Mouse (Mus musculus) neural tube, embryonic 11.5 days (tissue): Measurements from ENCODE around the gene Dnah14. TPM values are rescaled to one million over a fixed set of nuclear protein-coding genes. Genes with fewer than 3 reads are reported as not detected.

Source experiments
- ATAC-seq: fragments of 200-750 bp; cut with Nextera tagmentation; 2 replicates; pipeline ENCODE4 v1.8.0; 2017; ENCODE audit warnings: moderate number of reproducible peaks, mild to moderate bottlenecking, moderate TSS enrichment, moderate library complexity; ENCODE audit not compliant: insufficient read depth, low FRiP score, low TSS enrichment
- DNase-seq: peaks from one replicate; pipeline ENCODE4 v3.0.0-alpha.2; 2015; ENCODE audit warnings: low spot score
- H3K27ac ChIP-seq: fragments of 300-500 bp; sonication (generic); 2 replicates; pipeline ENCODE4 v1.5.1; 2014; ENCODE audit warnings: low read depth, mild to moderate bottlenecking, low read length
- H3K27me3 ChIP-seq: fragments of 300-500 bp; sonication (generic); 2 replicates; pipeline ENCODE4 v1.6.1; 2014; ENCODE audit warnings: mild to moderate bottlenecking, low read length, mixed read lengths; ENCODE audit not compliant: control insufficient read depth, insufficient read depth
- H3K36me3 ChIP-seq: fragments of 300-500 bp; sonication (generic); 2 replicates; pipeline ENCODE4 v1.6.1; 2014; ENCODE audit warnings: mild to moderate bottlenecking, low read length, moderate library complexity, mixed read lengths; ENCODE audit not compliant: control insufficient read depth, insufficient read depth
- H3K4me1 ChIP-seq: fragments of 300-500 bp; sonication (generic); 2 replicates; pipeline ENCODE4 v1.6.1; 2014; ENCODE audit warnings: low read length, mixed read lengths; ENCODE audit not compliant: control insufficient read depth, insufficient read depth
- H3K4me2 ChIP-seq: fragments of 300-500 bp; sonication (generic); 2 replicates; pipeline ENCODE4 v1.6.1; 2014; ENCODE audit warnings: low read depth, mild to moderate bottlenecking, moderate library complexity
- H3K4me3 ChIP-seq: fragments of 300-500 bp; sonication (generic); 2 replicates; pipeline ENCODE4 v1.5.1; 2014; ENCODE audit warnings: low read depth, low read length
- H3K9ac ChIP-seq: fragments of 300-500 bp; sonication (generic); 2 replicates; pipeline ENCODE4 v1.6.1; 2014; ENCODE audit warnings: mild to moderate bottlenecking, low read length
- H3K9me3 ChIP-seq: fragments of 300-500 bp; sonication (generic); 2 replicates; pipeline ENCODE4 v1.6.1; 2016; ENCODE audit warnings: low read length; ENCODE audit not compliant: control insufficient read depth
- WGBS: fragments of 180-500 bp; shearing (Covaris S2); extraction: QIAGEN DNeasy Blood & Tissue Kit; methylation state at CpG from one replicate; pipeline ENCODE4 v1.1.7; 2014; 5-methylcytosine and 5-hydroxymethylcytosine counted together
- polyA plus RNA-seq: library from polyadenylated mRNA; unstranded; fragments of >200 nt; fragmentation: Nextera tagmentation; extraction: Ambion mirVana; gene quantifications from 2 replicates; pipeline ENCODE4 v1.2.1, GENCODE M21; 2014

Dnah14 gene
- polyA plus RNA-seq, 1 experiment from 2014 or later, result 2.1 TPM

GRCm38 (mm10) chr1:181628276-181628675, 51.9 kb downstream of the Dnah14 start:
- no peaks in the 10 kb centered on the region for H3K36me3 ChIP-seq

DNA sequence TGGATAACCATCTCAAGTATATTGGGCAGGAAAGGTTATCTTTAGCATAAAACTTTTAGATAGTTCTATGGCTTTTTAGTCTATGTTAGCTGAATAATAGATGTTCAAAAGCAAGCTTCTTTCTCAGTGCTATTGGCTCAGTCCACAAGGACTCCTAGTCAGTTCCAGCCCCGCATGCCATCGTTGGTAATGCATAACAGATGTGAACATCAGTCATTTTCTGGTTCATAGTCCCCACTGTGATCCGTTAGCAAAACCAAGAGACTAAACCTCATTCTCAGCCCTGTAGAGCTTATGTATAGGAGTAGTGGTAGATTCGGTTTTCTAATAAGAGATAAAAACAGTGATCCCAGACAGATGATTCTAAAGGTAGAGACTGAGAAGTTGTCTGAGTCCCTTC, 55.0 kb downstream of the Dnah14 start:
- no peaks in the 10 kb centered on the region for H3K36me3 ChIP-seq
- DNase-seq (no peak), ATAC-seq (no peak)
- H3K9ac ChIP-seq, result no peak overlapping the region
- H3K27ac ChIP-seq, result no peak overlapping the region
- H3K4me3 ChIP-seq, result no peak overlapping the region
- no peak overlapping the region for H3K4me2 ChIP-seq
- no peaks in the 10 kb centered on the region for H3K9me3 ChIP-seq
- no peaks in the 10 kb centered on the region for H3K4me1 ChIP-seq
- WGBS, result 59% methylated on average over 4 of the region's 4 CpGs
- H3K27me3 ChIP-seq, result no peaks in the 10 kb centered on the region

More at GRCm38 (mm10) chr1:181628276-181628675, 51.9 kb downstream of the Dnah14 start:
- H3K4me1 ChIP-seq, result no peaks in the 10 kb centered on the region
- H3K9ac ChIP-seq, result no peak overlapping the region
- no peaks in the 10 kb centered on the region for H3K27me3 ChIP-seq
- H3K9me3 ChIP-seq, result no peaks in the 10 kb centered on the region
- no peak overlapping the region for H3K4me3 ChIP-seq
- 73% methylated on average over 6 of the region's 6 CpGs for WGBS
- DNase-seq (no peak), ATAC-seq (no peak)
- no peak overlapping the region for H3K27ac ChIP-seq
- no peak overlapping the region for H3K4me2 ChIP-seq

GRCm38 (mm10) chr1:181637997-181638713, 61.8 kb downstream of the Dnah14 start:
- no peak overlapping the region for H3K4me2 ChIP-seq
- no peak for DNase-seq
- H3K4me1 ChIP-seq, result no peaks in the 10 kb centered on the region
- no peaks in the 10 kb centered on the region for H3K36me3 ChIP-seq
- H3K27ac ChIP-seq, result no peak overlapping the region
- no peak overlapping the region for H3K4me3 ChIP-seq
- ATAC-seq, result no peak
- WGBS, result 85% methylated on average over 12 of the region's 12 CpGs
- no peaks in the 10 kb centered on the region for H3K27me3 ChIP-seq
- H3K9me3 ChIP-seq, result no peaks in the 10 kb centered on the region
- H3K9ac ChIP-seq, result no peak overlapping the region

GRCm38 (mm10) chr1:181640383-181640782, 64.0 kb downstream of the Dnah14 start:
- H3K27me3 ChIP-seq, result no peaks in the 10 kb centered on the region
- no peaks in the 10 kb centered on the region for H3K4me1 ChIP-seq
- 80% methylated on average over 2 of the region's 2 CpGs for WGBS
- no peaks in the 10 kb centered on the region for H3K36me3 ChIP-seq
- H3K9ac ChIP-seq, result no peak overlapping the region
- H3K4me2 ChIP-seq, result no peak overlapping the region
- DNase-seq, result no peak
- no peak overlapping the region for H3K4me3 ChIP-seq
- no peaks in the 10 kb centered on the region for H3K9me3 ChIP-seq
- ATAC-seq, result no peak
- H3K27ac ChIP-seq, result no peak overlapping the region

GRCm38 (mm10) chr1:181647467-181647866, 71.1 kb downstream of the Dnah14 start:
- Histone ChIP-seq H3K4me2 (no peak overlapping the region), H3K9ac (no peak overlapping the region), H3K9me3 (no peaks in the 10 kb centered on the region), H3K4me3 (no peak overlapping the region), H3K36me3 (no peaks in the 10 kb centered on the region), H3K4me1 (no peaks in the 10 kb centered on the region), H3K27me3 (no peaks in the 10 kb centered on the region), H3K27ac (no peak overlapping the region)
- 46% methylated on average over 8 of the region's 8 CpGs for WGBS
- ATAC-seq (no peak), DNase-seq (no peak)

- Histone ChIP-seq H3K27ac (no peak overlapping the region), H3K27me3 (no peaks in the 10 kb centered on the region), H3K4me3 (no peak overlapping the region), H3K9ac (no peak overlapping the region), H3K36me3 (no peaks in the 10 kb centered on the region), H3K4me1 (no peaks in the 10 kb centered on the region), H3K9me3 (no peaks in the 10 kb centered on the region), H3K4me2 (no peak overlapping the region)
- DNase-seq (no peak), ATAC-seq (no peak)
- WGBS, result 51% methylated on average over 3 of the region's 3 CpGs
Observed at GRCm38 (mm10) chr1:181653481-181653880, 77.1 kb downstream of the Dnah14 start.

DNA sequence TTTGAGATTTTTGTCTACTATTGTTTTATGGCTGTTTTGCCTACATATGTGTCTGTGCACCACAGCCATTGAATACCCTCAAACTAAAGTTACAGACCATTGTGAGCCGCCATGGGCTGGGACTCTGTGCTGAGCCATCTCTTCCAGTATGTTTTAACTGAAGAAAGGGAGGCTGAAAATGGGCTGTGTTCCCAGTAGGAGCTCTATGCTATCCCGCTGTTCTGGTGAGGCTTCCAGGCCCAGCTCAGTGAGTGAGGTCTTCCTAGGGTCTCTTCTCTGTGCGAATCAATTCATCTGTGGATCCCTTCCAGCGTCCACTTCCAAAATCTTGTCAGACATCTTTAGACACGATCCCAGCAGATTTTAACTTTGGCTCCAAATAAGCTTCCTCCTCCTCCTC, 80.1 kb downstream of the Dnah14 start:
- ATAC-seq (no peak), DNase-seq (no peak)
- Histone ChIP-seq H3K27me3 (no peaks in the 10 kb centered on the region), H3K4me2 (no peak overlapping the region), H3K4me3 (no peak overlapping the region), H3K4me1 (no peaks in the 10 kb centered on the region), H3K9me3 (no peaks in the 10 kb centered on the region), H3K36me3 (no peaks in the 10 kb centered on the region), H3K9ac (no peak overlapping the region), H3K27ac (no peak overlapping the region)
- 90% methylated on average over 5 of the region's 5 CpGs for WGBS

DNA sequence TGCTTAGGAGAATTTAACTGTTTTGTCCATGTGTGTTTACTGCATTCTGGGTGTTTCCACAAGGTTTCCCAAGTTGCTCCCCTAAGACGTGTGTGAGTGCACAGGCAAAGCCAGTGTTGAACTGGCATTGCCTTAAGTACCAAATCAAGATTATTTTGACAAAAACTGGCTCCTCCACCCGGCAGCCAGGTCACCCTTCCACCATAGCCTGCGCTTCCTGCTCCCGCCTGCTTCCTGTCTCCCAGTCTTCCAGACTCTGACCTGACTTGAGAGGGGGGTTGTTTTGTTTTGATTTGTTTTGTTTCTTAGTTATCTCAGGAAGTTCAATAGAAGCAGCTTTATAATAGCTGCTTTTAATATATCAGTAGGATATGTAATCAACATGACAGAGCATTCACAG, 90.4 kb downstream of the Dnah14 start:
- Histone ChIP-seq H3K4me1 (no peaks in the 10 kb centered on the region), H3K9ac (no peak overlapping the region), H3K27me3 (no peaks in the 10 kb centered on the region), H3K9me3 (no peaks in the 10 kb centered on the region), H3K4me2 (no peak overlapping the region), H3K36me3 (no peaks in the 10 kb centered on the region), H3K27ac (no peak overlapping the region), H3K4me3 (no peak overlapping the region)
- WGBS, result 71% methylated on average over 4 of the region's 4 CpGs
- ATAC-seq (no peak), DNase-seq (no peak)

- no peaks in the 10 kb centered on the region for H3K27me3 ChIP-seq
- no peaks in the 10 kb centered on the region for H3K4me1 ChIP-seq
- no peak overlapping the region for H3K27ac ChIP-seq
- DNase-seq, result no peak
- 59% methylated on average over 5 of the region's 5 CpGs for WGBS
- H3K9ac ChIP-seq, result no peak overlapping the region
- no peaks in the 10 kb centered on the region for H3K9me3 ChIP-seq
- ATAC-seq, result no peak
- H3K36me3 ChIP-seq, result no peaks in the 10 kb centered on the region
- no peak overlapping the region for H3K4me3 ChIP-seq
- no peak overlapping the region for H3K4me2 ChIP-seq
Observed at GRCm38 (mm10) chr1:181694729-181695498, 118.6 kb downstream of the Dnah14 start.
